Mouse (Mus musculus): ENCODE results near the gene Spsb2.

DNA sequence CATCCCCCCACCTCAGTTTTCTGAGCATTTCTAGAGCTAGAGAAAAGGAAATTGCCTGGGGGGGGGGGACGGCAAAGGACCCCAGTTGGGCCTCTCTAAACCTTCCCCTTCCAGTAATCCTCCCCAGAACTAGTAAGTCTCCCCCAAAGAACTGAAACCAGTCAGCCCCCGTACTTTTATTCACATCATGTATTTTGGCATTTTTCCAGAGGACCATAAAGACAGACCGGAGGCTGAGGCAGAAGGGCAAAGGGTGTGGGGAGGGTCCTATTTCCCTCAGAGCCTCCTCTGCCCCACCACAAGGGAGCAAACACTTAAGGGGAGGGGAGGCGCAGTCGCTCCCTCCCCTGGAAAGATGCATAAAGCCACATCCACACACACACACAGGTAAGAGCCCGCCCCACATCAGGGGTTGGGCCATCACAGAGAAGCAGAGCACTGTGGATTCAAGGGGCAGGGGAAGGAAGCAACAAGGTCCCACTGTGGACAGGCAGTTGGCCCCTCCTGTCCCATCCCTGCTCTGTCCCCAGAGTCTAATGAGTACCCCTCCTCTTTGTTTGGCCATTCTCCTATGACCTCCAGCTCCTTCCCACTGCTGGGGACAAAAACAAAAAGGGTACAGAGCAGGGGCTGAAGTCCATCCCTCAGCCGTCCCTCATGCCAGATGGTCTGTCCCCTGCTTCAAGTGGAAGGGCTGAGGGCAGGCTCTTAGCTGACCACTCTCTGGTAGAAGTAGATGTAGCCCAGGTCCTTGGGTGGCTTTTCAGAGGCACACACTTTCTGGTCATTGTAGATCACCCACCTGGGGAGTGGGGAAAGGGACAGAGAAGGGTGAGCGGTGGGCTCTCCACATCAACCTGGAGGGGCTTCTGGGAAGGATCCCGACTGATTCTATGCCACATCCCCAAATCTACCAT, 6.7 kb downstream of the Spsb2 start:
- TF ChIP-seq CTCF (IDR thresholded peaks at IDR 0.05; ENCODE audit: insufficient read depth, low read length) = no peak
- TF ChIP-seq POLR2A (IDR thresholded peaks at IDR 0.05; ENCODE audit: borderline replicate concordance, extremely low read depth, low read depth, low read length) = no peak

Measured in lung, adult 2 months (tissue).